Mouse (Mus musculus): ENCODE measurements around the gene Cep97.

GRCm38 (mm10) chr16:55850485-55850884 is 84.2 kb downstream of the Cep97 start:
- TF ChIP-seq POLR2A (IDR thresholded peaks at IDR 0.05; ENCODE audit: low read depth, low read length) (no peak), CTCF (IDR thresholded peaks at IDR 0.05; ENCODE audit: borderline replicate concordance, insufficient read depth, low read length) (no peak)

Measured in embryonic fibroblast, embryonic 13.5 days (primary cell).